Comparison of ENCODE assay signal across 10 mouse cellular contexts in the genomic region with DNA sequence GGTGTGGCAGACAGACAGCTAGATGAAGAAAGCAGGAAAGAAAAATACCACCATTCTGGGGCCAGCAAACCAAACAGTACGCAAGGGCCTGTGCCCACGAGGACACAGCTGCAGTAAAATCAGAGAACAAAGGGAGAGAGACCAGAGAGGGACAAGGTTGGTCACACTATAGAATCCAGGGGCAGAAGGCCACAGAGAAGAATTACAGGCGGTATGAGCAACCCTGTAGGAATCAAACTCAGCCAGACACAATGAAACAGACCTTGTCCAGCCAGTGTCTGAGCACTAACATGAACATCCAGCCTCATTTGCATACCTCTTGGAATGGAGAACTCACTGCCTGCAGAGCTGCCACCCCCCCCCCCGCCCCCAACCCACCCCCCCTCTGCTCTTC. TPM values are rescaled to one million over a fixed set of nuclear protein-coding genes. Genes with fewer than 3 reads are reported as not detected.
DNase-seq lines count a peak whose midpoint lies in the region; ATAC-seq and TF ChIP-seq lines count a peak whose summit lies in the region.
"Had no signal": no experiment of that assay in that cellular context is flagged by ENCODE, and none has a peak within 500 bp of the region (broad histone marks: within the 10 kb centered on the region; RNA-seq: fewer than 3 reads in every experiment).

No protein-coding gene starts in this region.

- peak overlapping the region; percentile 94 for H3K27ac ChIP-seq in heart, embryonic 11.5 days (ENCODE audit: low read depth, low read length)
- no peak overlapping the region for H3K27ac ChIP-seq in embryonic facial prominence, embryonic 11.5 days (replicated peaks; ENCODE audit: low read depth, low read length)
- H3K27ac ChIP-seq in hindbrain, postnatal 0 days: peak overlapping the region; percentile 70
- peak overlapping the region; percentile 97 for H3K27ac ChIP-seq in midbrain, embryonic 12.5 days (replicated peaks)

- no peaks in the 10 kb centered on the region for H3K36me3 ChIP-seq in heart, embryonic 11.5 days (ENCODE audit: control insufficient read depth, insufficient read depth, low read length)
- H3K36me3 ChIP-seq in embryonic facial prominence, embryonic 11.5 days (replicated peaks; ENCODE audit: control insufficient read depth, insufficient read depth, low read depth, low read length): no peaks in the 10 kb centered on the region
- no peaks in the 10 kb centered on the region for H3K36me3 ChIP-seq in hindbrain, postnatal 0 days (ENCODE audit: insufficient read depth, low read length)
- H3K36me3 ChIP-seq in midbrain, embryonic 12.5 days: peaks cover 11% of the 10 kb centered on the region; the same call in 1 of the 2 replicates

- WGBS in heart, embryonic 11.5 days (ENCODE audit: insufficient replicate concordance): 15% methylated on average over 4 of the region's 4 CpGs
- WGBS in embryonic facial prominence, embryonic 11.5 days: 28% methylated on average over 4 of the region's 4 CpGs
- 12% methylated on average over 4 of the region's 4 CpGs for WGBS in hindbrain, postnatal 0 days
- 5% methylated on average over 4 of the region's 4 CpGs for WGBS in midbrain, embryonic 12.5 days

- peak overlapping the region; percentile 68 for H3K4me2 ChIP-seq in heart, embryonic 11.5 days
- H3K4me2 ChIP-seq in embryonic facial prominence, embryonic 11.5 days (ENCODE audit: low read depth, low read length): peak overlapping the region; percentile 53
- peak overlapping the region; percentile 51 for H3K4me2 ChIP-seq in hindbrain, postnatal 0 days (ENCODE audit: low read depth, low read length)
- peak overlapping the region; percentile 45 for H3K4me2 ChIP-seq in midbrain, embryonic 12.5 days (replicated peaks)

- H3K4me3 ChIP-seq in heart, embryonic 11.5 days (ENCODE audit: low read depth, low read length): peak overlapping the region; percentile 23; the same call in 1 of the 2 replicates
- H3K4me3 ChIP-seq in embryonic facial prominence, embryonic 11.5 days (ENCODE audit: low read depth, low read length): no peak overlapping the region; the same call in 1 of the 2 replicates
- peak overlapping the region; percentile 10; the same call in 1 of the 2 replicates for H3K4me3 ChIP-seq in hindbrain, postnatal 0 days (ENCODE audit: low read length)
- H3K4me3 ChIP-seq in midbrain, embryonic 12.5 days: no peak overlapping the region

- H3K4me1 ChIP-seq in heart, embryonic 11.5 days (ENCODE audit: control insufficient read depth, insufficient read depth, low read length): peaks cover 32% of the 10 kb centered on the region
- peaks cover 3% of the 10 kb centered on the region; the same call in 1 of the 2 replicates for H3K4me1 ChIP-seq in embryonic facial prominence, embryonic 11.5 days (ENCODE audit: control insufficient read depth, insufficient read depth, low read length)
- H3K4me1 ChIP-seq in hindbrain, postnatal 0 days (ENCODE audit: insufficient read depth, low read length): peaks cover 20% of the 10 kb centered on the region
- peaks cover 76% of the 10 kb centered on the region for H3K4me1 ChIP-seq in midbrain, embryonic 12.5 days

- no peak for TF ChIP-seq CTCF in hindbrain, postnatal 0 days (IDR thresholded peaks at IDR 0.05; ENCODE audit: low read depth)

- no peak for DNase-seq in heart, adult 8-10 months (ENCODE audit: low spot score)
- no peak for DNase-seq in embryonic facial prominence, embryonic 11.5 days (ENCODE audit: low spot score)
- no peak for DNase-seq in hindbrain, postnatal 0 days (ENCODE audit: low spot score)
- DNase-seq in cerebellum, adult 9-10 months: no peak
- DNase-seq in left cerebral cortex, adult 9 months (ENCODE audit: low spot score in 2 of 2): no peak
- DNase-seq in right cerebral cortex, adult 2 months (ENCODE audit: low spot score in 2 of 2): no peak
- DNase-seq: kidney, adult 2 months had no signal

- ATAC-seq in heart, embryonic 11.5 days (replicated peaks; ENCODE audit: insufficient number of reproducible peaks, low FRiP score, low TSS enrichment): no peak
- 0 out of 2 replicates have a peak, but pooled peaks have one; percentile 1 for ATAC-seq in embryonic facial prominence, embryonic 11.5 days (replicated peaks; ENCODE audit: insufficient number of reproducible peaks, low FRiP score, low TSS enrichment, low read depth)
- peak; percentile 16 for ATAC-seq in hindbrain, postnatal 0 days
- peak; percentile 5 for ATAC-seq in midbrain, embryonic 12.5 days (ENCODE audit: low FRiP score, low read depth)

- peak overlapping the region; percentile 56 for H3K9ac ChIP-seq in heart, embryonic 11.5 days (ENCODE audit: low read depth, low read length)
- H3K9ac ChIP-seq in embryonic facial prominence, embryonic 11.5 days (replicated peaks; ENCODE audit: low read length): peak overlapping the region; percentile 41
- H3K9ac ChIP-seq in hindbrain, postnatal 0 days (replicated peaks; ENCODE audit: low read length): no peak overlapping the region
- peak overlapping the region; percentile 38 for H3K9ac ChIP-seq in midbrain, embryonic 12.5 days (replicated peaks)

- no peaks in the 10 kb centered on the region for H3K9me3 ChIP-seq in heart, embryonic 11.5 days (replicated peaks; ENCODE audit: control insufficient read depth, low read length)
- no peaks in the 10 kb centered on the region for H3K9me3 ChIP-seq in embryonic facial prominence, embryonic 11.5 days (replicated peaks; ENCODE audit: control insufficient read depth, low read length)
- H3K9me3 ChIP-seq in hindbrain, postnatal 0 days (ENCODE audit: low read length): no peaks in the 10 kb centered on the region
- H3K9me3 ChIP-seq in midbrain, embryonic 12.5 days: no peaks in the 10 kb centered on the region

- H3K27me3 ChIP-seq in heart, embryonic 11.5 days (ENCODE audit: control insufficient read depth, insufficient read depth, low read length): peaks cover 7% of the 10 kb centered on the region
- peaks cover 3% of the 10 kb centered on the region for H3K27me3 ChIP-seq in embryonic facial prominence, embryonic 11.5 days (ENCODE audit: control insufficient read depth, insufficient read depth, low read length)
- H3K27me3 ChIP-seq in hindbrain, postnatal 0 days (ENCODE audit: insufficient read depth, low read length): no peaks in the 10 kb centered on the region
- H3K27me3 ChIP-seq in midbrain, embryonic 12.5 days: peaks cover 12% of the 10 kb centered on the region

RNA-seq across cellular contexts. Expression of gene Igfbpl1, which starts 7.9 kb away (rescaled TPM):
- polyA plus RNA-seq in heart, embryonic 11.5 days (2014; fragmentation: Nextera tagmentation; extraction: Ambion mirVana): 16.8 and 18.4 TPM in 2 replicates
- under 1 TPM; 0.14 to 0.57 (median 0.39) TPM for total RNA-seq in heart, adult 8-10 months (2022)
- 10.0 and 13.4 TPM in 2 replicates for polyA plus RNA-seq in embryonic facial prominence, embryonic 11.5 days (2014; fragmentation: Nextera tagmentation; extraction: Ambion mirVana)
- 86.1 and 103 TPM in 2 replicates for total RNA-seq in hindbrain, postnatal 0 days (2014; rRNA removed)
- 20.3 and 22.2 TPM in 2 replicates for polyA plus RNA-seq in hindbrain, postnatal 0 days (2015; fragmentation: Nextera tagmentation; extraction: Ambion mirVana)
- 63.3 and 69.5 TPM in 2 replicates for polyA plus RNA-seq in midbrain, embryonic 12.5 days (2016; fragmentation: Nextera tagmentation; extraction: Ambion mirVana)
- total RNA-seq: megakaryocyte-erythroid progenitor cell, adult 5-6 weeks had no signal
- polyA plus RNA-seq: kidney, adult 2 months had no signal

RNA-seq across cellular contexts. Expression of gene Aldh1b1, which starts 20.0 kb away (rescaled TPM):
- polyA plus RNA-seq in heart, embryonic 11.5 days (2014; fragmentation: Nextera tagmentation; extraction: Ambion mirVana): 33.1 and 49.0 TPM in 2 replicates
- 10 to 100 TPM in 3 of 4 experiments, 1 to 10 TPM in 1; 9.3 to 14.5 (median 12.4) TPM for total RNA-seq in heart, adult 8-10 months (2022)
- 2.0 and 2.3 TPM in 2 replicates for polyA plus RNA-seq in embryonic facial prominence, embryonic 11.5 days (2014; fragmentation: Nextera tagmentation; extraction: Ambion mirVana)
- 23.0 and 24.4 TPM in 2 replicates for total RNA-seq in hindbrain, postnatal 0 days (2014; rRNA removed)
- 18.8 TPM in 2 replicates for polyA plus RNA-seq in hindbrain, postnatal 0 days (2015; fragmentation: Nextera tagmentation; extraction: Ambion mirVana)
- polyA plus RNA-seq in midbrain, embryonic 12.5 days (2016; fragmentation: Nextera tagmentation; extraction: Ambion mirVana): 8.6 and 9.0 TPM in 2 replicates

RNA-seq across cellular contexts. Expression of gene Stra6l, which starts 29.7 kb away (rescaled TPM):
- 0.27 TPM in 1 of 2 replicates, not detected in the other for polyA plus RNA-seq in heart, embryonic 11.5 days (2014; fragmentation: Nextera tagmentation; extraction: Ambion mirVana)
- total RNA-seq in heart, adult 8-10 months (2022): not detected
- 0.13 and 0.14 TPM in 2 replicates for polyA plus RNA-seq in embryonic facial prominence, embryonic 11.5 days (2014; fragmentation: Nextera tagmentation; extraction: Ambion mirVana)
- total RNA-seq in hindbrain, postnatal 0 days (2014; rRNA removed): 0.07 and 0.26 TPM in 2 replicates
- polyA plus RNA-seq in hindbrain, postnatal 0 days (2015; fragmentation: Nextera tagmentation; extraction: Ambion mirVana): 0.11 and 0.20 TPM in 2 replicates
- polyA plus RNA-seq in midbrain, embryonic 12.5 days (2016; fragmentation: Nextera tagmentation; extraction: Ambion mirVana): 0.81 and 1.3 TPM in 2 replicates
- total RNA-seq: megakaryocyte-erythroid progenitor cell, adult 5-6 weeks had no signal

Comparison
In these comparisons a context has a peak if more than half of its experiments do, and no peak if none do; other contexts are left out.
1. H3K4me3 ChIP-seq: peak in heart, embryonic 11.5 days (single experiment) and hindbrain, postnatal 0 days (single experiment); none in embryonic facial prominence, embryonic 11.5 days (single experiment) and midbrain, embryonic 12.5 days (single experiment).
2. Peak in every context shown above with its lines, with median percentiles within 50 percentile points of each other: H3K4me2 ChIP-seq.